Mouse (Mus musculus) hindbrain, embryonic 12.5 days (tissue): ENCODE measurements around the gene Cntnap5c. TPM values are rescaled to one million over a fixed set of nuclear protein-coding genes. Genes with fewer than 3 reads are reported as not detected.

ENCODE experiments used
- ATAC-seq: fragments of 200-750 bp; cut with Nextera tagmentation; 2 replicates; pipeline ENCODE4 v1.8.0; 2017; ENCODE audit warnings: moderate TSS enrichment; ENCODE audit not compliant: low FRiP score
- H3K27ac ChIP-seq: fragments of 300-500 bp; sonication (generic); 2 replicates; pipeline ENCODE4 v1.5.1; 2016; ENCODE audit warnings: mild to moderate bottlenecking
- H3K27me3 ChIP-seq: fragments of 300-500 bp; sonication (generic); 2 replicates; pipeline ENCODE4 v1.6.1; 2016; ENCODE audit warnings: mild to moderate bottlenecking
- H3K36me3 ChIP-seq: fragments of 300-500 bp; sonication (generic); 2 replicates; pipeline ENCODE4 v1.6.1; 2016; ENCODE audit warnings: mild to moderate bottlenecking
- H3K4me1 ChIP-seq: fragments of 300-500 bp; sonication (generic); 2 replicates; pipeline ENCODE4 v1.6.1; 2016
- H3K4me2 ChIP-seq: fragments of 300-500 bp; sonication (generic); replicated peaks from 2 replicates; pipeline ENCODE4 v1.6.1; 2016; ENCODE audit warnings: mild to moderate bottlenecking
- H3K4me3 ChIP-seq: fragments of 300-500 bp; sonication (generic); 2 replicates; pipeline ENCODE4 v1.5.1; 2016; ENCODE audit warnings: mild to moderate bottlenecking
- H3K9ac ChIP-seq: fragments of 300-500 bp; sonication (generic); 2 replicates; pipeline ENCODE4 v1.6.1; 2016; ENCODE audit warnings: mild to moderate bottlenecking, moderate library complexity
- H3K9me3 ChIP-seq: fragments of 300-500 bp; sonication (generic); replicated peaks from 2 replicates; pipeline ENCODE4 v1.6.1; 2016; ENCODE audit warnings: mild to moderate bottlenecking
- WGBS: fragments of 180-500 bp; shearing (Covaris S2); methylation state at CpG from one replicate; pipeline ENCODE4 v1.1.7; 2016; 5-methylcytosine and 5-hydroxymethylcytosine counted together
- polyA plus RNA-seq: library from polyadenylated mRNA; unstranded; fragments of >200 nt; fragmentation: Nextera tagmentation; extraction: Ambion mirVana; gene quantifications from 2 replicates; pipeline ENCODE4 v1.2.1, GENCODE M21; 2016

The Cntnap5c gene
- polyA plus RNA-seq, result 0.23 and 0.37 TPM in 2 replicates

GRCm38 (mm10) chr17:57768622-57769610 lies at the start of gene Cntnap5c:
TSS of gene Cntnap5c (plus strand) at chr17:57769570.
- Histone ChIP-seq H3K4me2 (peak within 1 kb of the TSS; percentile 53), H3K27ac (no peak within 1 kb of the TSS), H3K9ac (no peak within 1 kb of the TSS), H3K27me3 (no peaks in the 10 kb centered on the region), H3K4me3 (peak within 1 kb of the TSS; percentile 32), H3K4me1 (no peaks in the 10 kb centered on the region), H3K36me3 (no peaks in the 10 kb centered on the region), H3K9me3 (no peaks in the 10 kb centered on the region)
- 20% methylated on average over 26 of the region's 26 CpGs for WGBS
- ATAC-seq, result peak; percentile 94

DNA sequence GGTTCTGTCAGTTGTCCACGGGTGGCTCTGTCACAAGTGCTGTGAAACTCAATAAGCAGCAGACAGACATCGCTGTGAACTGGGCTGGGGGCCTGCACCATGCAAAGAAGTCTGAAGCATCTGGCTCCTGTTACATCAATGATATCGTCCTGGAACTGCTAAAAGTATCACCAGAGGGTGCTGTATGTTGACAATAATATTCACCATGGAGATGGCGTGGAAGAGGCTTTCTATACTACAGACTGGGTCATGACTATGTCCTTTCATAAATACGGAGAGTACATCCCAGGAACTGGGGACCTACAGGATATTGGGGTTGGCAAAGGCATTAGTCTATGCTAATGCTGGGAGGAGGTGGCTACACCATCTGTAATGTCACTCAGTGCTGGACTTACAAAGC lies 27.3 kb upstream of the Cntnap5c start, which contains the start of gene Gm21834:
TSS of gene Gm21834 (minus strand) at position 101 of the 400 bp plus-strand sequence.
- WGBS, result 85% methylated on average over 5 of the region's 5 CpGs
- Histone ChIP-seq H3K36me3 (no peaks in the 10 kb centered on the region), H3K4me2 (no peak within 1 kb of the TSS), H3K4me1 (no peaks in the 10 kb centered on the region), H3K4me3 (no peak within 1 kb of the TSS), H3K27me3 (no peaks in the 10 kb centered on the region), H3K9ac (no peak within 1 kb of the TSS), H3K27ac (no peak within 1 kb of the TSS), H3K9me3 (no peaks in the 10 kb centered on the region)
- no peak for ATAC-seq

DNA sequence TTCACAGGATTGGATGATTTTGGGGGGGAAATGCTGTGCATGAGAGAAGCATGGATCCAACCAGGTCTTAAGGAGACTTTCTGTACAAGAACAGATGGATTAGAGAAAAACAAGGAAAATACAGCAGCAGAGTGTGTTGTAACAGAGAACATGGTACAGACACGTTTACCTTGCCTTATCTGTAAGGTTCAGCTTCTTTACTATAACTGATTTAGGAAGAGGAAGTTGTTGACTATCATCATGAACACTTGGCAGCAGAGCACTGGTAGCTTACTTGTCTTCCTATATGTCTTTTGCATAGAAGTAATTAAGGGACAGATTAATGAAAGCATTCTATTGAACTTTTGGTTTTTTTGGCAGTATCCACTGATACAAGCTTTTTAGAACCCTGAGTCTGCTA lies 11.3 kb upstream of the Cntnap5c start:
- 73% methylated on average over 1 of the region's 1 CpGs for WGBS
- Histone ChIP-seq H3K27ac (no peak overlapping the region), H3K9ac (no peak overlapping the region), H3K9me3 (no peaks in the 10 kb centered on the region), H3K27me3 (no peaks in the 10 kb centered on the region), H3K4me3 (no peak overlapping the region), H3K36me3 (no peaks in the 10 kb centered on the region), H3K4me1 (no peaks in the 10 kb centered on the region), H3K4me2 (no peak overlapping the region)
- no peak for ATAC-seq

DNA sequence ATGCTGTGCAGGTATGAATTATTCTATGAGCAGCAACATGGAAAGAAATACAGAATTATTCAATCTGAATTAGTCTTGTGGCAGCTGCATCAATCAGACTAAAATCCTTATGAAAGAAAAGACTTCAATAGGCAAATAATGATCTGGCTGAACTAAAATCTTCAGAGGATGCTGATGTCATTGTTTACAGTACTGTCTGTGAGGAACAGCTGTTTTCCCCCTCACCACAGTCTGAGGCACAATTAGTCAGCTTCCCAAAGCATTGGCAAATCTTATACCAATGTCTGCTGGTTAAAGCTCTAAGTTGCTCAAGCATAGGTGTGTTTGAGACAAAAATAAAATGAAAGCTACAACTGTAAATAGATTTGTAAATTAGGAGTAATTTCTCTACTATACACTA lies 2.1 kb upstream of the Cntnap5c start:
- Histone ChIP-seq H3K27ac (no peak overlapping the region), H3K4me3 (no peak overlapping the region), H3K9me3 (no peaks in the 10 kb centered on the region), H3K27me3 (no peaks in the 10 kb centered on the region), H3K4me1 (no peaks in the 10 kb centered on the region), H3K36me3 (no peaks in the 10 kb centered on the region), H3K4me2 (no peak overlapping the region), H3K9ac (no peak overlapping the region)
- ATAC-seq, result no peak

- ATAC-seq, result peak; percentile 48; the same call in 1 of the 2 replicates
- H3K9me3 ChIP-seq, result no peaks in the 10 kb centered on the region
- no peak overlapping the region for H3K27ac ChIP-seq
- H3K4me3 ChIP-seq, result no peak overlapping the region
- no peak overlapping the region for H3K4me2 ChIP-seq
- H3K9ac ChIP-seq, result no peak overlapping the region
- H3K27me3 ChIP-seq, result no peaks in the 10 kb centered on the region
- no peaks in the 10 kb centered on the region for H3K36me3 ChIP-seq
- WGBS, result 18% methylated on average over 4 of the region's 4 CpGs
- H3K4me1 ChIP-seq, result no peaks in the 10 kb centered on the region
These were observed 1.5 kb downstream of the Cntnap5c start for GRCm38 (mm10) chr17:57770904-57771303.

GRCm38 (mm10) chr17:57788161-57788799 lies 18.9 kb downstream of the Cntnap5c start:
- WGBS, result 84% methylated on average over 1 of the region's 1 CpGs
- H3K9ac ChIP-seq, result no peak overlapping the region
- H3K4me2 ChIP-seq, result no peak overlapping the region
- no peak overlapping the region for H3K27ac ChIP-seq
- peaks cover 5% of the 10 kb centered on the region; the same call in 1 of the 2 replicates for H3K9me3 ChIP-seq
- H3K4me3 ChIP-seq, result no peak overlapping the region
- H3K36me3 ChIP-seq, result no peaks in the 10 kb centered on the region
- no peaks in the 10 kb centered on the region for H3K4me1 ChIP-seq
- no peak for ATAC-seq
- H3K27me3 ChIP-seq, result no peaks in the 10 kb centered on the region

GRCm38 (mm10) chr17:57795408-57795807 lies 26.0 kb downstream of the Cntnap5c start:
- ATAC-seq, result no peak
- H3K4me1 ChIP-seq, result peaks cover 7% of the 10 kb centered on the region; the same call in 1 of the 2 replicates
- no peaks in the 10 kb centered on the region for H3K9me3 ChIP-seq
- 87% methylated on average over 3 of the region's 3 CpGs for WGBS
- H3K27me3 ChIP-seq, result no peaks in the 10 kb centered on the region
- no peaks in the 10 kb centered on the region for H3K36me3 ChIP-seq
- no peak overlapping the region for H3K4me3 ChIP-seq
- no peak overlapping the region for H3K9ac ChIP-seq
- H3K27ac ChIP-seq, result no peak overlapping the region
- H3K4me2 ChIP-seq, result no peak overlapping the region

DNA sequence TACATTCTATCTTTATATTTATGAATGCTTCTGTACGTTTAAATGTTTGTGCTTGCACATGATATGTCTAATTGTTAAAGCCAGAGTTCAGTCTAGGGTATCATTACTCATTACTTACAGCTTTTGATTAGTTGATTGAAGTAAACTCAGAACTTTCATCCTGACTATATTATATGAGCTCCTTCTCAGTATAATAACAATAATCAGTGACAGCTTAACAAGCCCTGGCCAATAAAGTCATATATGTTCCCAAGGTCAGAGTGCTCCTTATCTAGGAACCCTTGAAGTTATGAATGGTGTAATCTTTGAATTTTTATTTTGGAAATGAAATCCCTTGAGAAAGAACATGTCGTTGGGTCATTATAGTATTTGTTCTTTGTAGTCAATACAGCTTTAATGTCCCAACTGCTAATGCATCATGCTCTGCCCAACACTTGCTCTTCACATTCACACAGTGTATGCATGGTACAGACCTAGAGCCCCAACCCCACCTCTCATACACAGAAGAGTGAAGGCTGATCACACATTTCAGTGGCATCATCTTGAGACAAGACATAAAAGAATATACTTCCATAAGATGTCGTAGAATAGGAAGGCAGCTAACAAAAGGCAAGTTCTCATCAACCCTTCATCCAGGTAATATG lies 27.4 kb downstream of the Cntnap5c start:
- no peak overlapping the region for H3K27ac ChIP-seq
- no peaks in the 10 kb centered on the region for H3K9me3 ChIP-seq
- no peak for ATAC-seq
- peaks cover 7% of the 10 kb centered on the region; the same call in 1 of the 2 replicates for H3K4me1 ChIP-seq
- H3K9ac ChIP-seq, result no peak overlapping the region
- H3K4me2 ChIP-seq, result no peak overlapping the region
- 82% methylated on average over 3 of the region's 3 CpGs for WGBS
- no peak overlapping the region for H3K4me3 ChIP-seq
- no peaks in the 10 kb centered on the region for H3K27me3 ChIP-seq
- no peaks in the 10 kb centered on the region for H3K36me3 ChIP-seq

DNA sequence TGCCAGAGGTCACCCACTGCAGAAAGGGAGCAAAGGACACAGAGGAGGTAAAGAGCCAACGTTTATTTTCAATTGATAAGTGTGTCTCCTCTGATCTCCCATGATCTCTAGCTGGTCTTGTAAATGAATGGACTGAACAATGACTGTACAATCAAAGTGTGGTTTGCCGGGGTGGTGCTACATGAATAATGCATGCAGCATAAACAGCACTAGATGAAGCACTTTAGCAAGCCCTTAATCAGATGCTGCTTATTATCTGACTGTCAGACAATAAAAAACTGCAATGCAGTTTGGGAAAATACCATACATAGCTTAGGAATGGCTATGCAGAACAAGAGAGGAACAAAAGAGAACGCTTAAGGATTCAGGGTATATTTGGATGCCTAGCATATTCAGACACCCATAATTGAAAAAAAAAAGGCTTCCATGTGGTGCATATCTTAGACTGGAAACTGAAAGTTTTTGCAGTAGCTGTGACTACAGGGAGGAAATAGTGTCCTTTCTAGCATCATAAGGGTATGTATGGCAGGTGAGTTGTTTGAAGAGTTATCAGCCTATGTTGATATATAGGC lies 30.1 kb downstream of the Cntnap5c start:
- Histone ChIP-seq H3K36me3 (no peaks in the 10 kb centered on the region), H3K9ac (no peak overlapping the region), H3K4me2 (no peak overlapping the region), H3K4me3 (no peak overlapping the region), H3K27me3 (no peaks in the 10 kb centered on the region), H3K27ac (no peak overlapping the region), H3K9me3 (no peaks in the 10 kb centered on the region), H3K4me1 (peaks cover 7% of the 10 kb centered on the region; the same call in 1 of the 2 replicates)
- peak; percentile 64 for ATAC-seq
- 27% methylated on average over 3 of the region's 3 CpGs for WGBS

DNA sequence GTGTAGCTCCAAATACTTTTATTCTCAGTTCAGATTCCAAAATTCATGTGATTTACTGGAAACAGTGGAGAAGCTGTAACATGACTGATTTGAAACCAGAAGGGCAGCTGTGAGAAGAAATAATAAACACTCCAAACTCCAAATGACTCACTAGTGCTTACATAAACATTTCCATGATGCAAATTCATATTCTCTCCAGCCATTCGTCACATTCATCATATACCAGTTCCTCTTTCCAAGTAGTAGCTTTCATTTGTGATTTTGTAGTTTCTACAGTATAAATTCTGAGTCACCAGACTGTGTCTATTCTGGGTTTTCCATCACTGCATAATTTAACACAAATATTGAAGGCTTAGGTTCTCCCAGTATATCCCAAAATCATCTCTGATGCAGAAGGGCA lies 31.8 kb downstream of the Cntnap5c start:
- Histone ChIP-seq H3K27me3 (no peaks in the 10 kb centered on the region), H3K4me1 (peaks cover 7% of the 10 kb centered on the region; the same call in 1 of the 2 replicates), H3K4me3 (no peak overlapping the region), H3K36me3 (no peaks in the 10 kb centered on the region), H3K9me3 (no peaks in the 10 kb centered on the region), H3K9ac (no peak overlapping the region), H3K4me2 (no peak overlapping the region), H3K27ac (no peak overlapping the region)
- ATAC-seq, result no peak
- 90% methylated on average over 1 of the region's 1 CpGs for WGBS

DNA sequence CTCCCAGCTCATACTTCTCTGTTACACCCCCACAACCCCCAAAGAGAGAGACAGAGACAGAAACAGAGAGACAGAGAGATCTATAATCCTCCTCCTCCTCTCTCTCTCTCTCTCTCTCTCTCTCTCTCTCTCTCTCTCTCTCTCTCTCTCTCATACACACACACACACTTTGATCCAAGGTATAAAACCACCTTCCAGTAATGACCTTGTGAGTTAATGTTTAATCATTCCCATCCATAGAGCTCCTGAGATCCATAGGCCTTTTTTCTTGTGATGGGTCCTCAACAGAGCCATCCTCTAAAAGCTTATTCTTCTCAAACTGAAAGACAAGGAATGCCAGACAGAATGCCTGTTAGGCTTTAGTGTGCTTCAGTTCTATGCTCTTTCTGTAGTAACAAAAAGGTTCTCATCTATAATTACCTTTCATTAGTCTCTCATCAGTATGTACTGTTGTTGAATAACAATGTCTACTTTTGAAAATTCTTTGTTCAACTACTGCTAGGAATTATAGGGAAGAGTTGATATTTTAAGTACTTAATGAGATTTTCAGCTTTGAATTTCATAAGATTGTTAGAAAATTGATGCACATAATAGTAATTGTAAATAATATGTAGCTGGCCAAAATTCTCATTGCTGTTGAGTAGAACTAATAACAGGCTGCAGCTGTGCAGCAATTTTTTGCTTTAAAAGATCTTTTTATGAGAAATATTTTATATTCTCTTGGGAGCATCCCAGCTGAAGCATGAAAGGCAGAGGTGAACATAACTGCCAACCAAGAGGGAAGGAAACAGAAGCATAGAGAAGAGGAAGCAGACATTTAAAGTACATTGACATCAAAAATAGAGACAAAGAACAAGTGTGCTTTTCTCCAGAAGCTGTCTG lies 68.0 kb downstream of the Cntnap5c start:
- Histone ChIP-seq H3K9ac (no peak overlapping the region), H3K4me3 (no peak overlapping the region), H3K36me3 (no peaks in the 10 kb centered on the region), H3K4me1 (no peaks in the 10 kb centered on the region), H3K27ac (no peak overlapping the region), H3K9me3 (no peaks in the 10 kb centered on the region), H3K27me3 (no peaks in the 10 kb centered on the region), H3K4me2 (no peak overlapping the region)
- ATAC-seq, result no peak
